Mouse (Mus musculus): ENCODE data around the gene Tns1.

DNA sequence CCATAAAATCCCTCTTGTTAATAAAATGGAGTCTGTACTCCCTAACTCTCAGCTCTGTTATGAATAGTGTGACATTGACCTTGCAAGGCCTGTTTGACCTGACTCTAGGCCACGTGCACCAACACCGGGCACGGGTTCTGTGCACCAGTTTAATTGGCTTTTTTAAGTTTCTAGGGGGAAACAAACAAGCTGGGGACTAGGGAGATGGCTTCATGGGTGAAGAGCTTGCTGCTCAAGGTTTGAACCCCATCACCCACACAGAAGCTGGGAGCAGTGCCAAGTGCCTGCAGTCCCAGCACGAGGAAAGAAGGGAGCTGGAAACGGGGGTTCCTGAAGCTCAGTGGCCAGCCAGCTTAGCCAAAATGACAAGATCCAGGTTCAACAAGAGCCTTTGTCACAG is 192.4 kb downstream of the Tns1 start:
- TF ChIP-seq CTCF (IDR thresholded peaks at IDR 0.05; ENCODE audit: low read depth) (no peak), EP300 (optimal IDR thresholded peaks at IDR 0.05) (no peak)
